Mouse (Mus musculus) C2C12 (cell line): ENCODE results near the gene Rnls.

ENCODE experiments used
- CTCF ChIP-seq: IDR thresholded peaks from one replicate; pipeline ENCODE4 v1.5.1; 2011; ENCODE audit not compliant: control insufficient read depth, insufficient read depth, insufficient read length
- FOSL1 ChIP-seq: IDR thresholded peaks from one replicate; pipeline ENCODE4 v1.8.0; 2011; ENCODE audit warnings: mild to moderate bottlenecking, low read length; ENCODE audit not compliant: poor library complexity, insufficient read depth, severe bottlenecking
- MAX ChIP-seq: IDR thresholded peaks from one replicate; pipeline ENCODE4 v1.6.1; 2011; ENCODE audit warnings: mild to moderate bottlenecking, control low read depth
- MYOG ChIP-seq: IDR thresholded peaks from one replicate; pipeline ENCODE4 v1.6.1; 2011; ENCODE audit not compliant: control insufficient read depth, insufficient read length; ENCODE audit errors: extremely low read depth
- USF1 ChIP-seq: IDR thresholded peaks from one replicate; pipeline ENCODE4 v1.6.1; 2011; ENCODE audit warnings: low read depth, mild to moderate bottlenecking, control low read depth, moderate library complexity

DNA sequence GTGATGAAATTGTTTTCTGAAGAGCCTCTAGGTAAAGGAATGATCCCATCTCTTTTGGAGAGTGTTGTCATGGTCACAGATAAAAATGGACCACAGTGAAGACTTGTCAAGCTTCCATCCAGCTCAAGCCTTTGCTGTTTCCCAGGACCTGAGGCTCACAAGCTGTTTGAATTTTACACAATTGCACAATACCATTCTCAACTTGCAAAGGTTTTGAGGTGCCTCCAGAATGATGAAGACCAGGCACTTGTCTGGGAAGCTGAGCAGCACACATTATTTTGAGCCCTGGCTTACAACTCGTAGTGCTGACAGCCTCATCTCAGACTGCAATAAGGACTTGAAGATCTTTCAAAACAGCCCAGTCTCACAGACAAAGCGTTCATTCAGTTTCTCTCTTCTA, 200.0 kb downstream of the Rnls start:
- no peak for TF ChIP-seq MAX
- no peak for TF ChIP-seq CTCF
- TF ChIP-seq FOSL1 = no peak
- TF ChIP-seq MYOG = no peak
- no peak for TF ChIP-seq USF1
